Mouse (Mus musculus): ENCODE measurements around the gene Th.

Th gene

GRCm38 (mm10) chr7:142931028-142931427, at the start of gene Th:
Th (minus strand) TSS chr7:142931128.
- no peak for DNase-seq

GRCm38 (mm10) chr7:142968809-142969511, 38.0 kb upstream of the Th start, which contains the start of gene Ascl2:
Ascl2 (minus strand) TSS chr7:142969264.
- peak in 1 of 2 experiments; percentile 3 for DNase-seq

GRCm38 (mm10) chr7:142967884-142968808, 37.2 kb upstream of the Th start:
- peak; percentile 10 to 41 for DNase-seq

GRCm38 (mm10) chr7:142967414-142967883, 36.5 kb upstream of the Th start:
- DNase-seq: no peak

GRCm38 (mm10) chr7:142959752-142960151, 28.8 kb upstream of the Th start:
- no peak for DNase-seq

GRCm38 (mm10) chr7:142958817-142959216, 27.9 kb upstream of the Th start:
- DNase-seq: no peak

- DNase-seq: no peak
Observed at GRCm38 (mm10) chr7:142956018-142956417, 25.1 kb upstream of the Th start.

- DNase-seq: no peak
Observed at GRCm38 (mm10) chr7:142949568-142949967, 18.6 kb upstream of the Th start.

GRCm38 (mm10) chr7:142937631-142938030, 6.7 kb upstream of the Th start:
- no peak for DNase-seq

- DNase-seq: no peak
Observed at GRCm38 (mm10) chr7:142935708-142936107, 4.8 kb upstream of the Th start.

GRCm38 (mm10) chr7:142932469-142932868, 1.5 kb upstream of the Th start:
- no peak for DNase-seq

GRCm38 (mm10) chr7:142929516-142929915, 1.4 kb downstream of the Th start:
- DNase-seq: no peak

- DNase-seq: no peak
Observed at GRCm38 (mm10) chr7:142927293-142927692, 3.6 kb downstream of the Th start.

- DNase-seq: peak; percentile 81 to 82
Observed at GRCm38 (mm10) chr7:142918641-142919628, 12.0 kb downstream of the Th start.

- DNase-seq: no peak
Observed at GRCm38 (mm10) chr7:142917659-142918058, 13.3 kb downstream of the Th start.

- peak; percentile 61 to 71 for DNase-seq
Observed at GRCm38 (mm10) chr7:142916178-142916577, 14.8 kb downstream of the Th start.

GRCm38 (mm10) chr7:142911682-142912081, 19.2 kb downstream of the Th start:
- no peak for DNase-seq

- no peak for DNase-seq
Observed at GRCm38 (mm10) chr7:142910104-142910503, 20.8 kb downstream of the Th start.

GRCm38 (mm10) chr7:142909622-142910021, 21.3 kb downstream of the Th start:
- no peak for DNase-seq

- DNase-seq: no peak
Observed at GRCm38 (mm10) chr7:142905606-142906005, 25.3 kb downstream of the Th start.

GRCm38 (mm10) chr7:142904331-142904730, 26.6 kb downstream of the Th start:
- no peak for DNase-seq

- no peak for DNase-seq
Observed at GRCm38 (mm10) chr7:142902931-142903330, 28.0 kb downstream of the Th start.

Measured in cerebellum, postnatal 25 days (tissue).